Mouse (Mus musculus): Measurements from ENCODE around the gene Irs3. TPM values are rescaled to one million over a fixed set of nuclear protein-coding genes. Genes with fewer than 3 reads are reported as not detected.

Gene Irs3
- total RNA-seq (2015) (not detected in 2 replicates), total RNA-seq (2017) (not detected in 2 replicates)

DNA sequence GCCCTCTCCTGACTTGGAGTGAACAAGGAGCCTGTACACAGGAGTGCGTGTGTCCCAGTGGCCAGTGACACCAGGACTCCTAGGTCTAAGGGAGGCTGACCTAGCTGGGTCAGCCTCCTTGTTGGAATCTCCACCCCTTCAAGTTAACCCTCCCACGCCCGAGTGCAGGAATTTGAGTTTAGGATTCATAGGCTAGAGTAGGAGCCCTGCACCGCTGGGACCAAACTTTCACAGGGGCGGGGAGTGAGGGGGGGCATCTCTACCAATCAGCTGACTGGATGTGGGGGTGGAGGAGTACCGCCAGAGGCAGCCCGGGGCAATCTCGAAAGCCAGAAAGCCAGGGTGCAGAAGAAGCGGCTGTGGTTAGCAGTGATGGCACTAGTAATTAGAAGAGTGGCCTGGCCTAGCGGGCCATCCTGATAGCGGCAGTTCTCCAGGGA is at the start of gene Irs3:
Gene Irs3, minus strand, starts transcription at position 63 of the 440 bp plus-strand sequence.
- ATAC-seq (replicated peaks; ENCODE audit: poor library complexity): peak; percentile 62

DNA sequence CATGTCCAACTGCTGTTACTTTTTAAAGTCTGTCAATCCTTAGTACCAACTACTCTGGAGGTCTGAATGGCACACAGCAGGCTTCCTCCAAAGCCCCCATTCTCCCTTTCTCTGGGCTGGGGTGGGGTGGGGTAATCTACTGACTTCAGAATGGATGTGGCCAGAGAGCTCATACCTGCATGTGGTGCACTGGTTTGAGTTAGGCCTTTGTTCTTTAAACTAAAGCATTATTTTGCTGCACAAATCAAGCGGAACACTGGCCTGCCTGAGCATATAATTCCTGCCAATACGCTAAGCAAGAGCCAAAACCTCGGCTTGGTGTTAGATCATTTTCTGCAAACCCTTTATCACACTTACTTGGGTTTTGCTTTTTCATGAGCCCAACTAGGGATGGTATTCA is 49.3 kb upstream of the Irs3 start:
- ATAC-seq (replicated peaks; ENCODE audit: poor library complexity): no peak

DNA sequence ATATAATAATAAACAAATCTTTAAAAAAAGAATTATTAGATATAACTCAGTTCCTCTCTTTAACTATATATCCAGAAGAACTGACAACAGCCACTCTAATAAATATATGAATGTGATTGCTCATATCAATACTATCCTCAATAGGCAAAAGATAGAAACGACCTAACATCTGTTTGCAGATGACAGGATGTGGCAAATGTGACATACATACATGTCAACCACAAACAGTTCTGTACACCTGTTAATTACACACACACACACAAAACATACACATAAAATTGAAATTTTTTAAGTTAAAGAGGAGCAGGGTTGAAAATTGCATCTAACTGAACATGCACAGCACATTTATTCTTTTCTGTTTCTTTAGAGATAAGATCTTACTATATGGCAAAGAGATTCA is 46.4 kb upstream of the Irs3 start:
- no peak for ATAC-seq (replicated peaks; ENCODE audit: poor library complexity)

DNA sequence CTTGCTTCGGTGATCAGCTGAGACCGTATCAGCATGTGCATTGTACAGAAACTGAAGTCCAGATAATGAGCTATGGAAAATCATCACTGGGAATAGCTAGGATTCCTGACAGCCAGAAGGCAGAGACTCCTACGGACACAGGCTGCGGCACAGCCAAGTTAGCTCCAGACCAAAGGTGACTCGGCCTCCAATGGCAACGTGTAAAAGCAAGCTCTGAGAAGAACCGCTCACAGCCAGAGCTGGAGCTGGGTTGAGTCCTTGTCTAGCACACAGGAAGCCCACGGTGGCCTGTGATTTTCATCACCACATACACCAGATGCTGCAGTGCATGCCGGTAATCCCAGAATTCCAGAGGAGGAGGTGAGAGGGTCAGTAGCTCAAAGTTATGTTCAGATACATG is 45.0 kb upstream of the Irs3 start:
- no peak for ATAC-seq (replicated peaks; ENCODE audit: poor library complexity)

DNA sequence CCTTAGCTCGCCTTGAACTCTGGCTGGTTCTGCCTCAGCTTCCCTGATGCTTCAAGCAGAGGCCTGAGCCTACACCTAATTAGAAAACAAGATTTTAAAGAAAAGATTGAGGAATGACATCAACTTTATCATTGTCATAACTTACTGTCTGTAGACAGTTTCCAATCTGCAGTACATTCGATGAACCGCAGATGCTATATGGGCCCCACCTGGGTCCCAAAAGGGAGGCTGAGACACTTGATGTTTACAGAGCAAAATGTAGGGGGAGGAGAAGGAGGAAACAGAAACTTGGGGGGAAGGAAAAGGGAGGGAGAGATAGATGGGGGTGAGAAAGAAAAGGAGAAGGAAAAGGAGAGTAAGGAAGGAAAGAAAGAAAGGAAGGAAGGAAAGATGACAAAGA is 44.5 kb upstream of the Irs3 start:
- ATAC-seq (replicated peaks; ENCODE audit: poor library complexity): no peak

DNA sequence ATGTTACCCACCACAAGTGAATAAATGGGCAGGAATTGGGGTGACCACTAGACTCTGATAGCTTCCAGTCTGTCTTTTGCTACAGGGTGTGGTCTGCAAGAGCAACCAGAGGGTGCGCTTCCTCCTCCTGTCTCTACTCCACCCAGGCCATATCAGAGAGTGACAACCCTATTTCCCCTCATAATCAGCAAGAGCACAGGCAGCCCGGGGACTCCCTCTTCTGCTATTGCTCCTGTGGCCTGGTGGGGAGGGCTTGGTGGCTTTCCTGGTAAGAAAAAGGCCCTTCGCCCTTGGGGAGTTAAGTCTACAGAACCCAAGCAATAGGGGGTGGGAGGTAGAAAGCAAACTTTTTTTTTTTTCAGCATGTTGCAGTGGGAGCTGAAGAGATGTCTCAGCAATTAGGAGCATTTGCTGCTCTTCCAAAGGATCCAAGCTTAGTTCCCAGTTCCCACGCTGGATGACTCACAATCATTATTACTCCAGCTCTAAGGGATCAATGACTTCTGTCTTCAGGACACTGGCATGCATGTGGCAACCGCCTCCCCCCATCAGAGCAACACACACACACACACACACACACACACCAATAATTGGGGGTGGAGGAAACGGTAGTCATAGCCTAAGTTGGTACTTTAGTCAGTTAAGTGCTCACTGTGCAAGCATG is 40.7 kb upstream of the Irs3 start:
- ATAC-seq (replicated peaks; ENCODE audit: poor library complexity): peak; percentile 73

DNA sequence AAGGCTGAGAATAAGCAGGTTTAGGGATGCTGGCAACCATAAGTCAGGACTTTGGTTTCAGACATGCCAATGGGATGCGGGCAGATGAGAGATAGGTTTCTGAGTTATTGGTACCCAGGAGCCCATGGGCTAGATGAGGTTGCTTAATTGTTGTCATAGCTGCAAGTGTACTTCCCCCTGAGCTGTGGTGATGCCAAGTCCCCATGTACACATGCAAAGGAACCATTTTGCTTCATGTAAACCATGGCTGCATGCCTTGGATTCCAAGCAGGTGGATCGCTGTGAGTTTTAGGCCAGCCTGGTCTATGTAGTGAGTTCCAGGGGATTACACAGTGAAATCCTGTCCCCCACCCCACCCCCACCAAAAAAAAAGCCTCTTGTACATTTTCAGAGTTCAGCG is 40.1 kb upstream of the Irs3 start:
- ATAC-seq (replicated peaks; ENCODE audit: poor library complexity): 0 out of 2 replicates have a peak, but pooled peaks have one; percentile 13

DNA sequence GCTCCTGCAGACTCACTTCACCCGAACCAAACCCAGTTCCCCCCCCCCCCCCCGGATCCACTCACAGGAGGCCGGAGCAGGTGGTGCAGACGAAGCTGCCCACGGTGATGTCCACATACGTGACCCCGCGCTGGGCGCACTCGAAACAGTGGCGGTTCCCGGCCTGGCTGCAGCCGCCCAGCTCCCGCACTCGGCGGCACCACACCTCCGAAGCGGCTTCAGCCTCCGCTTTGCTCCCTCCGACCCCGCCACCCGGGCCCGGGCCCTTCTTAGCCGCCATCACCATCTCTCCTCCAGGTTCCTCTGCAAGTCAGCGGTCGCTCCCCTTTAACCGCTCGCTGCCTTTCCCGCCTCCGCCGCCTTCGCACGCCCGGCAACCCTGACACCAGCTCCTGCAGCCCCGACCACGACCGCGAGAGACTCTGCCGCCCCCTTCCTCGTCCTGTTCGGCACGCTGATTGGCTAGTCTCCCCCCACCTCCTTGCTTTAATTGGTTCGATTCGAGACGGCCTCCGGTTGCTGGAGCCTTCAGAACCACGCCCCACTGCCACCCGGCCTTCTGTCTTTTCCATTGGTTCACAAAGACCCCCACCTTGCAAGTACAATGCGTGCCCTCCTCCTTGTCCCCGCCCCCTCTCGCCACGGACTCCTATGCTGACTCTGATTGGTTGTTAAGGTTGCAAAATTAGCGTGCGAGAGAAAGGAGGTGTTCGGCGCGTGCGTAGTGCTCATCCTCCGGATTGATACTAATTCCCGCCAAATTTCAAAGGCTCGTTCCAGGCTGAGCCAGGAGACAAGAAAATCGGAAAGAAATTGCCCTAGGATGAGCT is 39.0 kb upstream of the Irs3 start, which contains the start of gene Agfg2:
Gene Agfg2, minus strand, starts transcription at position 433 of the 830 bp plus-strand sequence.
- ATAC-seq (replicated peaks; ENCODE audit: poor library complexity): peak; percentile 88

DNA sequence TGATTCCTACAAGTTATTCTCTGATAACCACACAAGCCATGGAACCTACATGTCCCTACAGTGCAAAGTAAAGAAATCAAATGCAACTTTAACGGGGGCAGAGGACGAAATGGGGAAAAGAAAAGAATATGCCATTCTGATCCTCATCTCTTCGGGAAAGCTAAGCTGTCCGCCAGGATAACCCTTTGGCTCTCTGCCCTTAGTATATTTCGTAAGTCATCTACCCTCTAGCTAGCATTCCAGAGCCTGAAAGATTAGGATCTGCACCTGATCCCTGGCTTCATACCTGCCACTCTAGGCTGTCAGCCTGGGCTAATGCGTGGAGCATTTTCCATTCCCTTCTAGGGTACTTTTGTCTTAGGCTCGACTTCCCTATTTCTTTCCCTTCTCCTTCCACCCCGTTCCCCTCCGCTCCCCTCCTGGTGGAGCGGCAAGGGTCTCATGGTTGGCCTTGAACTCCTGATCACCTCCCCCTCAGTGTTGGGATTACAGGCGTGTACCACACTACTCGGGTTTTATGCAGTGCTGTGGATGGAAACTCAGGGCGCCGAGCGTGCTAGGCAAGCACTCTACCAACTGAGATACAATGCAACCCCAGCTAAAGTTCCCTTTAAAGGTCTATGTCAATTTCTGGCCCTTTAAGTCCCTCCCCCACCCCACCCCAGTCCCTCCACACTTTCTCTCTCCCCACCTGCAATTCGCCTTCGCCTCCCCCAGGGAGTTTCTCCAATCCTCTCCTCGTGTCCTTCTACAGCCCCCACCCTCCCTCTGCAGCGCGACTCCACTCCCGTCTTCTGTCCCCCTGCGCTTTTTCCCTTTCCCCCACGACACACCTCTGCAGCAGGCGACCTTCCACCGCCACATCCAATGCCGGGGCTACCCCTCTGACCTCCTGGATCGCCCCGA is 38.1 kb upstream of the Irs3 start:
- peak; percentile 8; the same call in 1 of the 2 replicates for ATAC-seq (replicated peaks; ENCODE audit: poor library complexity)

DNA sequence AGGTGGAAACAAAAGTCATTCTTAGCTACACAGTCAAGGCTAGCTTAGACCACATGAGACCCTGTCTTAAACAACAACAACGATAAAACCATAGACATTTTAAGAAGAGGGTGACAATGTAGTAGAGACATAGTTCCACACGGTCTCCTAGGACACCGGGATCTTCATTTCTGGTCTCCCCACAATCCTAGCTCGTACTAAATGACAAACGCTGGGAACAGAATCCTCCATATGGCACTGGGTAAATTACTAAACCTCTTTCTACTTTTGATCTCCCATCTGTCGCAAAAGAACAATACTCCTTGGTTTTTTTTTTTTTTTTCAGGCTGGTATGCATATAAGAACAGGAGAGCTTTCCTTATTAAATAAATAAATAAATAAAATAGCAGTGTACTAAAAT is 37.0 kb upstream of the Irs3 start:
- ATAC-seq (replicated peaks; ENCODE audit: poor library complexity): no peak

DNA sequence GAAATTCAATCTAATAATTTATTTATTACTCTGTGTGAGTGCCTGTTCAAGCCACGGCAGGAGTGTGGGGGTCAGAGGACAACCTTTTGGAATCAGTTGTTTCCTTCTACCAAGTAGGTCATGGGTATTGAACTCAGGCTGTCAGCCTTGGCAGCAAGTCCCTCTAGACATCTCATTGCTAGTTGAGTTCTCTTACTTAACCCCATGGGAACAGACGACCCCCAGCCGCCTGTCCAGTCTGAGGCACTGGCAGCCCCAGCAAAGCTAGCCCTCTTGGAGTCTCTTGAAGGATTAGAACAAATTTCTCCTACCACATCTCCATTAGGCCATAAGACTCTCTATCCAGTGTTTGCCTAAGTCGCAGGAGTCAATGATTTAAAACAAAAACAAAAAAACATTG is 34.2 kb upstream of the Irs3 start:
- no peak for ATAC-seq (replicated peaks; ENCODE audit: poor library complexity)

DNA sequence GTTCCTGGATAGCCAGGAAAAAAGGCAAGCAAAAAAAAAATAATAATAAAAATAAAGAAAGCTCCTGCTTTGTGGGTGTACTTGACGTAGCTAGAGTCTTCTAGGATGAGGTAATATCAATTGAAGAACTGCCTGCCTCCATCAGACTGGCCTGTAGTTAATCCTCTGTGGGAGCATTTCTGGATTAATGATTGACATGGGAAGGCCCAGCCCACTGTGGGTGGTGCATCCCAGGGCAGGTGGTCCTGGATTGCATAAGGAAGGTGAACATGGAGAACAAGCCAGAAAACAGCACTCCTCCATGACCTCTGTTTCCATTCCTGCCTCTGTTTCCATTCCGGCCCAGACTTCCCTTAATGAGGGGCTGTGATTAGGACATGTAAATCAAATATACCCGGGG is 33.2 kb upstream of the Irs3 start:
- no peak for ATAC-seq (replicated peaks; ENCODE audit: poor library complexity)

DNA sequence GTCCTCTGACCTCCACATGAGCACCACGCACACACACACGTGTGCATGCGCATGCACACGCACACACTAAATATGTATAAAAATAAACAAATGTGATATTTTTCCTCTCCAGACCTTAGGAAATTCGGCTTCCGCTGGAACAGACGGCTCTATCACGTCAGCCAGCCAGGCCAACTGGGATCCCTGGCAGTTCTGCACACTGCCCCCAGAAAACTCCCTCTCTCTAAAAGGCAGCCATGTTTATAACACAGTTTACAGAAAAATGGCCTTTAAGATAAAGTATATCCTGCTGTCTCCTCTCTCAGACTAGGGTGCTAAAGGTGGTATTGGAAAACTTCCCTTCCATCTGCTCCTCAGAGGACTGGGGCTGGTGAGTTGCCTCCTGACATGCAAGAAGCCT is 32.3 kb upstream of the Irs3 start:
- no peak for ATAC-seq (replicated peaks; ENCODE audit: poor library complexity)

DNA sequence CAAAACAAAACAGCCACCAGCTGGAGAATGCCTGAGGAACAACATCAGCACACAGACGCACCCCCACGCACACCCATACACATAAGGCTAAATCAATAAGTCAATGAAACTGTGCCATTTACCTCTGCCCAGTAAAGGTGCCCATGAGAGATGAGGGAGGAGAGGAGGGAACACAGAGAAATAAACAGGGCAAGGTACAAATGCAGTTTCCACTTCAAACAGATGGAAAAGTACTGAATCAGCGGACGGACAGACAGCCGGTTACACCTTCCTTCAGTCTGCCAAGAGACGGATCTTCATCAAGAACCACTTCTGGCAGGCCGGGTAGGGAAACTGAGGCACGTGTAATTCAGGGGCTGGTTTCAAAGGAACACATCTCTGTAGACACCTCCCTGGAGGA is 29.3 kb upstream of the Irs3 start:
- ATAC-seq (replicated peaks; ENCODE audit: poor library complexity): no peak

DNA sequence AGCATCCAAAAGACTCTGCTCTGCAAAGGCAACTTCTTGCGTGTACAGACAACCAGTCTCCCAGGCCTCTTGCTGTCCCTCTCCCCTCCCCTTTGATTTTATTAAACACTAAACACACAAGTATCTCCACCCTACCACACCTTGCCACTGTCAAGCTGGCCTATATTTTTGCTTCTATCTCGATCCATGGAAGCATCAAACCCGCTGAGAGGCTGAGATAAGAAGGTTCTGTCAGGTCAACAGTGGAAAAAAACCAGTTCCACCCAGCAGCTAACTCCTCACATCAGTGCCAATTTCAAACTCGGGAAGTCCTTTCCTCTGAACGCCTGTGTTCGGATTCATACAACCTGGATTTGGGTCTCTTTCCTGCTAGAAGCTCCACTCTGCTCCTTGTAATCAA is 27.5 kb upstream of the Irs3 start:
- peak; percentile 90 for ATAC-seq (replicated peaks; ENCODE audit: poor library complexity)

DNA sequence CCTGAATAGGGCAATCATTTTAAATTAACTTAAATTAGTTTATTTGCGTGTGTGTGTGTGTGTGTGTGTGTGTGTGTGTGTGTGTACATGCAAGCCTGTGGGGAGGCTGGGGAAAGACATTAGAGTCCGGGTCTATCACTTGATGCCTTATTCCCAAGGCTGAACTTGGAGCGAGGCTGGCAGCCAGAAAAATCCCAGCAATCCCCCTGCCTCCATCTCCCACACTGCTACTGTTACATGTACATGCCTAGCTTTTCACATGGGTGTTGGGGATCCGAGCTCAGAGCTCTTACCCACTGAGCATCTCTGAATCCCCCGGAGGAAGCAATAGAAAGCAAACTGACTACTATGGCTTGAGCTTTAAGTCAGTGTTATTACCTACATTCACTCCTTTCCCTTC is 26.8 kb upstream of the Irs3 start:
- no peak for ATAC-seq (replicated peaks; ENCODE audit: poor library complexity)

DNA sequence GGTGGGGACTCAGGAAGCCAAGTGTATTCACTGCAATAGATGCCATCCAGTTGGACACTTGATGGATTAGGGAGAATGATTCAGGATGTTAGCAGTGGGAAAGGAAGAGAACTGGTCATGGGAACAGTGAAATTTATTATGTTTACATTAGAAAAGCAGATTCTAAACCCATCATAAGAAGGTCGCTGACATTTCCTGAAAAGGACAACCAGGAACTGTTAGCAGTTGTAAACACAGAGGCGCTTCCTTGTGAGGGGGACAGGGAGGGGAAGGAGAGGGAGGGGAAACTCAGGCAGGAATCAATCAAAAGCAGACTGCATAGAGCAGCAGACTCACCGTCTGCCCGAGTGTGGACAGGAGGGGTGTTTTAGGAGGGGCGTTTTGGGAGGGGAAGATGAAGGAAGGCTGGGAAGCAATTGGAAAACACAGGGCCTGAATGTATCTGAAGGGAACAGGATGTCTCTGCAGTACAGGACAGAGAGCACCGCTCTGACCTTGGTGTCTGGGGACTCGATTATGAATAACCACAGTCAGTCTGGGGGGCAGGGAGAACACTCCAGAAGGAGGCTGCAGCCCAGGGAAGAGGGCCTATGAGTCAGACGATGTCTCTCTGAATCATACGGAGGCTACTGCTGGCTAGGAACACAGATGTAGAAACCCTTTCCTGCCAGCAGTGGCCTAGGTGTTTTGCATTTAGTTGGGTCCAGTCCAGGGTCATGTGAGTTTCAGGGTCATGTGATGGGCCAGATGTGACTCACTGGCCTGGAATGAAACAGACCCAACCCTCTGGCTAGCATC is 26.1 kb upstream of the Irs3 start:
- peak; percentile 49 for ATAC-seq (replicated peaks; ENCODE audit: poor library complexity)

DNA sequence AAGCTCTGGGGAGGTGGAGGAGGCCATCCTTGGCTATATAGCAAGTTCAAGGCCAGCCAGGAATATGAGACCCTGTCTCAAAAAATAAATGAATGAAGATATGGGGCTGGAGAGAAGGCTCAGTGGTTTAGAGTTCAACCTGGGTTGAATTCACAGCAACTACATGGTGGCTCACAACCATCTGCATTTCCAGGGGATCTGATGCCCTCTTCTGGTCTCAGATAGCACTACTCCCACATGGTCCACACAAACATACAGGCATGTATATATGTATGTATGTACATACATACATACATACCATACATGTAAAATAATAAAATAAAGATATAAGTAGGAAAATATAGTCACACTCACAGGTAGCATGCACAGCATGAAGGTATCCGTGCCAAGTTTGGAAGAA is 24.7 kb upstream of the Irs3 start:
- ATAC-seq (replicated peaks; ENCODE audit: poor library complexity): peak; percentile 47; the same call in 1 of the 2 replicates

DNA sequence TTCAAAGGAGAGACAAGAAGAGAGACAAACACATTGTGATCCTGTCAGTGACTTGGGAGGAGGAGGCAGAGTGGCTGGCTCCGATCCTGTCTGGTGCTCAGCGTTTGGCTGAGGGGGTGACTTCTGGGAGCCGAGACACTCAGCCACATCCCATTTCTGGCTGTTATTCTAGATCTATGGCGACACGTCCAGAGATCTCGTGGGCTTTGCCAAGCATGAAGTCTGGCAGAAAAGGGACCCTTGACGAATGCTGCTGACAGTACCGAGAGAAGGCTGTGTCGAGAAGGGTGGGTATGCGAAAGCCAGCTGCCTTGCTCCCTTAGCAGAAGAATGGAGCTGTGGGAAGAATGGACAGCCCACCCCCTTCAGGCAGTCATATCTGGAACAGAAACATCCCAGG is 23.5 kb upstream of the Irs3 start:
- no peak for ATAC-seq (replicated peaks; ENCODE audit: poor library complexity)

DNA sequence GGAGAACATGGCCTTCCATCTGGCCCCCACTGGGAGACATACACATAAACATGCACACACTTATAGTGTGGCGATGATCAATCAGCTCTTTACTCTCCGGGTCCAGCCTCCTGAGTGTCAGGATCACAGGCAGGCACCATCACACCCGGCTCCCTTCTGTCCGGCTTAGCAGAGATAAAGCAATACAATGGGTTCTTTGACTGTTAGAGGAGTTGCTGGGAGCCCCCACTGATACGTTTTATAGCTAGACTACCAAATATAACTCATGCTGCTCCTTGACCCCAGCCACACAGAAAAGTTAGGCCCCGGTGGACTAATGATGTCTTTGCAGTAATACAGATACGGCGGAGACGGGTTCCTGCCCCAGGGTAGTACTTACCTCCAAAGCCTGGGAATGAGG is 17.5 kb upstream of the Irs3 start:
- ATAC-seq (replicated peaks; ENCODE audit: poor library complexity): no peak
